Mouse (Mus musculus) B cell, adult 2 months (primary cell): Measurements from ENCODE around the gene Lancl1.

Experiments
- DNase-seq, 2 experiments: peaks; one replicate each; pipeline ENCODE4 v3.0.0; 2022

Gene Lancl1

DNA sequence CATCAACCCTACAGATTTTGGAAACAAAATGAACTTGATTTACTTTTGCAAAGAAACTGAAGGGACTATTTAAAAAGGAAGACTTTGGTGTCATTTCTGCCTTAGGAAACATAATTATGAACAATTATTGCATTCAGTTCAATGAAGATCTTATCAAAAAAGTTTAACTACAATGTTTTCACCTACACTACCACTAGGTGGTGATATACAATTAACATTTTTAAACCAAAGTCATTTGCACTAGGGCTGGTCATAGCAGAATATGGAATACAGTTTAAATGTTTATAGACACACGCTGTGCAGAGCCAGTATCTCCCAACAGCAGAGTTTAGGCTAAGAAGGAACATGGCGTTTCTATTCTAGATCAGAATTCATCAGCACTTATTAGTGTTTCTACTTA, 24.5 kb downstream of the Lancl1 start:
- no peak for DNase-seq

DNA sequence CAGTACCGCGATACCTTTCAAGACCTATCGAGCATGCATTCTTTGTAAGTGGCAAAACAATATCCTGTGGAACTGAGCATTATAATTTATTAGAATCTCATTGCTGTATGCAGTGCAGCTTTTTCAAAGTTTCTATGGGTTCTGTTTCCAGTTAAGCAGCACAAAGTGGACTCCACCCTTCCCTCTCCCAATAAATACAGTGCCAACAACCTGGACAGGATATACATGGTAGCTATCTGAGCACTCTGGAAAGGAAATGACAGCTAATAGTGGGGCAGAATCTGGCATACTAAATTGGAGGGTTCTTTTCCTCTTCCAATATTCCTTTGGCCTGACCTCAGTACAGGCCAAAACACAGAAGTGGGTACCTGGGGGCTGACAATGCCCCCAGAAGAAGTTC, 28.2 kb downstream of the Lancl1 start:
- no peak for DNase-seq

DNA sequence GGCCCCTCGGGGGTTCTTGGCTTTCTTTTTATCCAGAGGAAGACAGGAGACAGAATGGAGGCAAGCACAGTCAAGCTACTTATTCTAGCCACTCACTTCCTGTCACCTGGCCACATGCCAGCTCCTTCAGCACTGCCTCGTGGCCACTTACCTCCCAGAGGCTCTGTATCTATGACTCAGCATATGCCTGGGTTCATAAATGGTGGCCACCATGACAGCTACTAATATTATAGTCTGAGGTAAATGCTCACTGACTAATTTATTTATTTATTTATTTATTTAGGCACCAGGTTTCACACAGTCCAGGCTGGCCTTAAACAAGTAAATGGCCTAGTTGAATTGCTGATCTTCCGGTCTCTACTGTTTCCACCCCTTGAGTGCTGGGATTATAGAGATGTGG, 35.0 kb downstream of the Lancl1 start:
- no peak for DNase-seq

DNA sequence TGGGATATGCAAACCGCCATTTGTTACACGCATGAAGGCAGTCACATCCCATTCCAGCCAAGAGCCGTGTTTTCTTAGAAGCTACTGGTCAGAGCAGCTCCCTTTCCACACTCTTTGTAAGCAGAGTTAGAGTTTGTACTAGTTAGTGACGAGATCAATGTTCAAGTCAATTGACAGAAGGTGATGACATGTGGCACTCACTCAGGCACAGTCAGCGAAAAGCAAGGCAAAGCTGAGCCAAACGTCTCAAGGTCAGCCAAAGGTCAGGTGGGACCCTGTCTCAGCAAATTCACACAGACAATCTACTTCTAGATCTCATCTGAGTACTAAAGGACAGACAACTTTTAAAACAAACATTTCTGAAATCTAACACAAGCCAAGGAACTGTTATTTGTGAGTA, 36.4 kb downstream of the Lancl1 start:
- no peak for DNase-seq

DNA sequence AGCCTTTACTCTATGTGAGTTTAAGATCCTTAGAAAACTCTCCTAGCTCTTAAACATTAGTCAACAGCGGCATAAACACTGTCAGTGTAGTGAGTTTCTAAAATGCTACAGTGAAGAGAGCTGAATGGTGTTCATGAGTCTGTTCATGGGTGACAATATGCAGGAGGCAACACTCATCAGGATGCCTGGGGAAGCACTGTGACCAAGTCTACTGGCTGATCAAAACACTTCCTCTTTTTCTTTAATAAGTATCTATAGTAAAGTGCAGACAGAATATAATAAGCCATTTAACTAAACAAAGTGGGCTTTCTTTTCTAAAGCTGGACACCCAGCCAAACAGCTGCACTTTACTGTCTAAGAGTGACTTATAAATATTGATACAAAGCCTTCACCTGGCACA, 37.3 kb downstream of the Lancl1 start:
- no peak for DNase-seq

DNA sequence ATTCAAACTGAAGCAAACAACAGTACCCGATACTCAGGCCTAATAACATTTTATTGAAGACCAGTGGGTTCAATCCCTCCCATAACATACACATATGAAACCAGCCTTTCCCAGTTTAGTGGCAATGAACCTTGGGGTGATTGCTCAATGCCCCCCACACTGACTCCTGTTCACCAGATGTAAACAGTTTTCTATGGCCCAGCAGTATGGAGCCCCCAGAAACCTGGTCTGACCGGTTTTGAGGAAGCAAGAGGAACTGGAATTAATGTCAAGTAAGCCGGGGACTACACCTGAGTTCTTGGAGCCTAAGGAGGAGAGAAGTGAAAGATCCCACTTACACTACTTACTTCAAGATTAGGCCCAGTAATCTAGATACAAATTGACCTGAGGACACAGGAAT, 38.2 kb downstream of the Lancl1 start:
- no peak for DNase-seq

DNA sequence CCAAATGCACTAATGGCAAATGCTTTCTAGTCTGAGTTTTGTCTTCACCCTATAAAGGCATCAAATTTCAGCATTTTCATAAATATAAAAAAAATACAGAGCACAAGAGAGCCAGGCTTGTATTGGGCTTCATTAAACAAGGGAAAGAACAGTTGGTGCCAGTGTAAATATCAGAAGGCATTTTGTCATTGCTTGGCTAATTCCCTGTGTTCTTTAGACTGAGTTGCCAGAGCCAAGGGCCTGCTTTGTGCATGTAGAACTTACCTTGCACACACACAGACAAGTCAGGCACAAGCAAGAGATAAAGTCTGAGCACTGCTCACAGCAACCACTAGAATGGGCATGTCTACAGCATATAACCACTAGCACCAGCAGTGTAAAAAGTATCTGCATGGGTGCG, 40.1 kb downstream of the Lancl1 start:
- DNase-seq, result no peak

DNA sequence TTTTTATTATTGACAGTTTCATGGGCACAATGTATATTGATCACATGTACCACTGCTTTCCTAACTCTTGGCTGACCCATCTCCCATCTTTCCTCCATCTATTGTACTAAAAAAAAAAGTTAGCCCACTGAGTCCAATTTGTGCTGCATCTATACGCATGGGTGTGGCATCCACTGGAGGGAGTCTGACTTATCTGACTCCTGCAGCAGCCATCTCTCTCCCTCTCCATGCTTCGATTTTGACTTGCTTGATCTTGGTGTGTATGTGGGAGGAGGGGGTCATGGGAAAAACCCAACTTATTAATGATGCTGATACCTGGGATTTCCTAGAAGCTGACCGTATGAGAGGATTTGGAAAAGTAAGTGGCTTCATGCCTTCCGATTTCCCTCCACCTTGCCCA, 40.5 kb downstream of the Lancl1 start:
- no peak for DNase-seq

DNA sequence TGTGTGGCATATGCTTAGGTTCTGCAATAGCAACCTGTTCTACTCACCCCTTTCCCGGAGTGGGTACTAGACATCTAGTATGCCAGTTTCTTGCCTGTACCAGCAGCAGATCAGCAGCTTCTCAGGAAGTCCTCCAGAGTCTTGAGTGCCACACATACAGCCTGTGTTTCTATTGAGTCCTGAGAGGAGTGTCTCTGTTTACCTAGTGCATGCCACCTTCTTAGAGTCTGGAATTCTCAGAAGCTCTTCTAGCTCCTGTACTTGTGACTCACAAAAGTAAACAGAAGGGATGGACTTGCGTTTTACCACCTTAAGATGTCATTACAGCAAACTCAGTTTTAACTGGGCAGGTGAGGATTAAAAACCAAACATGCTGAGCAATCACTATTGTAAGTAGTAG, 41.9 kb downstream of the Lancl1 start:
- no peak for DNase-seq

DNA sequence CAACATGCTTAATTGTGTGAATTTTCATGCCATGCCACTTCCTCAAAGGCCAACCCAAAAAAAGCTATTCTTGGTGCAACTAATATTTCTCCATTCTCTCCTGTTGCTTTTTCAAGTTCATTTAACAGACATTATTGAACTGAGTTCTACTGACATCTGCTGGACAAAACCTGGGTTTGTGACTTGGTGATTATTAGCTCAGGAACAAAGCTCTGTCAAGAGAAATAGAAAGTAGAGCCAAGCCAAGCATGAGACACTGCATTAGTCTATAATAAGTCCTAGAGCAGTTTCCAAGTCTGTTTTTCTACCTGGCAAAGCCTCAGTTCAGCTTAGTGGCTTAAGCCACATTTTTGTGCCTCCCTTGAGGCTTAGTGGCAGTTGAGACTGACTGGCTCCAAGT, 45.9 kb downstream of the Lancl1 start:
- DNase-seq, result peak in 1 of 2 experiments; percentile 10

DNA sequence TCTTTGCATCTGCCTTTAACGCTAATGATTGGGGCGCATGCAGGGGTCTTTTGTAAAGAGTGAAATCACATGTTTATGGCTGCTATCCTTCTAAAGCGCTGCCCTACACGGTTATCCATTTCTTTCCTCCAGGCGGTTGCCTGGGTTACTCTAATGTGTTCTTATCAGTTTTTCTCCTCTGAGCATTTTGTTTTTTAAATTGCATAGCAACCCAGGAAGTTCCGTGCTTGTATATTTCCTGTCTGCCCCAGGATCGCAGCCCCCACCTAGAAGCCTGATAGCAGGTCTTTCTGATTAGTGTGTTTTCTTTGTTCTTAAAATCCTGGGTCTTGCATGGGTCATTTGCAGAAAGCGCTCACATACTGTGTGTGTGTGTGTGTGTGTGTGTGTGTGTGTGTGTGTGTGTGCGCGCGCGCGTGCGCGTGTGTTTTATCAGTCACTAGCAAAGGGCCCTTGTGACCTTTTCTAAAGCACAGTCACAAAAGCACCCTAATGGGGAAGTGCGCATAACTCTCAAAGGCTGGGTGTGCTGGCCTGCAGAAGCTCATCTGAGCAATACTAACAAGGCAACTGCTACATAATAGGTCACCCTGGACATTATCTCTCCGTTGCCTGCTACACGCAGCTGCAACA, 51.0 kb downstream of the Lancl1 start:
- DNase-seq, result peak; percentile 10 to 16

DNA sequence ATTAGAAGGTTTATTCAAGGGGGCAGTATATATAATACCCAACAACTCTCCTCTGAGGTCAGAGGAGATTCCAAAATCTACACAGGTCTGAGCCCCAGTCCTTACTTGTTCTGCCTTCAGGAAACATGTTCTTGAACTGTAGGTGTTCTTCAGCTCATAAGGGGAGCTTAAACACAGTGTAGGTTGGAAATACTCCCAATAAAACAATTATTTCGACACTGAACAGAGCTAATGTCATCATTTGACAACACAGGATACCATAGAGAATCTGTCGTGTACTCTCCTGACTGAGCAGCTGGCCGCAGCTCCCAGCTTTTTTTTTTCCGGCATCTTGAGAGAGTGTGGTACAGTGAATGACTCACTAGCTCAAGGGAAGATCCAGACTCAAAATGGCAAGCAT, 52.8 kb downstream of the Lancl1 start:
- no peak for DNase-seq

DNA sequence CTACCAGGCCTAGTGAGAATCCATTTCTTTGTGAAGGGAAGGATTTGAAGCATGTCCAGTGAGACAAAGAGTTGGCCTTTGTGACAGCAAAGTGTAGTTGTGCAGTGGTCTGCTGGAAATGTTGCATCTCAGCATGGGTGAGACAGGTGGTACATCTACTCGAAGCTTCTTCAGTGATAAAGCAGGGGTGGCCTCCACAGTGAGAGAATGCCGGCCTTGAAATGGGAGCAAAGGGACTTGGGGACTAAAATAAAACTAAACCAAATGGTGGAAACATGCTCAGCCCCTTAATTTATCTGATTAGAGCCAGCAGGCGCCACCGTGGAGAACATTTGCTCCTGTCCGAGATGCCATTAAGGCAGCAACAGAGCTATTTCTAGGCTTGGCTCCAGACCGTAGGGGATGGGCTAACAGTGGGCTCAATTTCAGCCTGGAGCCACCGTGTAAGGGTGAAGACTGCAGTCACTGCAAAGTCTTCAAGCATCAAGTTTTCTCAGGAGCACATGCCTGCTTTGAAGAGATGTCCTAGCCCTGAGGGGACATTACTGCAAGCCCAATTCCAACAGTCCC, 53.5 kb downstream of the Lancl1 start:
- DNase-seq, result no peak

DNA sequence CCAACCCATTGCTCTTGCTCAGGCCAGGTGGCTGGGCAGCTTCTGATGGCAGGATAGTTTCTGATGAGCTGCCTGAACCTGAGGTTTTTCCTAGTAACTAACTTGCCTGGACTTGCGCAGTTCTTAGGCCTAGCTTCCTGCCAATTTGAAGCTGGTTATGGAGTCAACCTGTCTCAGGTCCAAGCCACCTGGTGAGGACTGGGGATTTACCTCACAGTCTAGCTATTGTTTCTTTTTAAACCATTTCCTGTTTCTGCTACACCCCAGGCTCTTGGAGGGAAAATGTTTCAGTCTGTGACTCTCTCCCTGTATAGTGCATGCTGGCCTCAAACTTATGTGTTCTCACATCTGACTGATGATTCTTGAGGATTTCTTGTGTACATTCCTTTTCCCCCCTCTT, 58.5 kb downstream of the Lancl1 start:
- DNase-seq, result no peak

DNA sequence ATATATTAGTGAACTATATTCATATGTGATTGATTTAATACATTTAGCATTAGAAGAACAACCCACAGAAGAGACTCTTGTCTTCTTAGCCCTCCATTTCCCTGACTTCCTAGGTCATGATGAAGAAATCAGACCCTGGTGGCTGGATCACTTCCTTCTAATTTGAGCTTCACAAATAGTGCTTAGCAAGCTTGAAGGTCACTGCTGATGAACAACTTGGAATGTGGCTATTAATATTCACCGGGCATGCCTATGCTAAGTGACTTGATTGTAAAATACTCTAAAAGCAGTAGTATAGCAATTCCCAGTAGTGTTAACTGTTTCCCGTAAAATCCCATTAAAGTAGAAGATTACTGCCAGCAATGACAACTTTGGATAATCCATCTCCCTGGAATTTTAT, 63.2 kb downstream of the Lancl1 start:
- DNase-seq, result no peak

DNA sequence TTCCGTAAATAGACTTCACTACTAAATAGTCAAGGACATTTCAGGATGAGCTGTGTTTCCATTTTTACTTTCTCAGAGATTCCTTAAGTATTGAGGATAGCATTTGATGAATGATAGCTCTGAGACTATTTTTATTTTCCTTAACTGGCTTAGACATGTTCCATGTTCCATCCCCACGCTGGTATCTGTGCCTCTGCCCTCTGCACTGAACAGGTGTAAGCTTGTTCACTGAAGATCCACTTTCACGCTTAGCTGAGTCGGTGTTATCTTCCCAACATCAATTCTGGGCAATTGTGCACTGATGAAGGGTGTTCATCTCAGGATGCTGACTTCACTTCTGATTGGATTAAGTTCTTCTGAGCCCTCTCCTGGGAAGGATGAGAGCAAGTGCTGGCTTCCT, 73.8 kb downstream of the Lancl1 start:
- DNase-seq, result no peak

DNA sequence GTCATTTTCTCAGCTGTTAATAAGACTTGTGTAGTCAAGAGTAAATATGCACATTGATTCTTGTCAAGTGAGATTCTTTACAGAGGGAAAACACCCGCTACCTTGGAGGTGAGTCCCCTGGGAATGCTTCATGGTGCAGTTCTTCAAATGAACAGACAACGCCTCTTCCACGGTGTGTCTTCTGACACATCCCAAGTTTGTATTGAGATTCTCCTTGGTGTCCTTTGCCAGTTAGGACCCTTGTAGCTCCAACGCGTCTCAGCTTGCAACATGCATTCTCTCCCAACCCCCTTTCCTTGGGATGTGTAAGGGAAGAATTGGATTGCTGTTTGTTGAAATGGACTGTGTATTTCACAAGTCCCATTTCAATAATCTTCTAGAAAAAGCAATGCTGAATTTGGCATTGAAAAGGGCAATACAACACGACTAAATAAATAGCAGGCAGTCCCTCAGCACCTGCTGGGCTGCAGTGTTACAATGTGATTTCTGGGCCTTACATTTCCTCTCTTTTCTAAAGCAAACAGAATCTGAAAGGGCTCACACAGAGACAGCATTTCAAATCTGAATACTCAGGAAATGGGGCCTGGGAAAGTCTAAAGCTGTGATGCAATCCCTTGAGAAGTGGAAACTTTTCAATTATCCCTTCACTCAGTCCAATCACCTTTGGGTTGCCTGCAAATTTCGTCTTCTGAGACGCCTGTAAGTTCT, 78.0 kb downstream of the Lancl1 start:
- no peak for DNase-seq

DNA sequence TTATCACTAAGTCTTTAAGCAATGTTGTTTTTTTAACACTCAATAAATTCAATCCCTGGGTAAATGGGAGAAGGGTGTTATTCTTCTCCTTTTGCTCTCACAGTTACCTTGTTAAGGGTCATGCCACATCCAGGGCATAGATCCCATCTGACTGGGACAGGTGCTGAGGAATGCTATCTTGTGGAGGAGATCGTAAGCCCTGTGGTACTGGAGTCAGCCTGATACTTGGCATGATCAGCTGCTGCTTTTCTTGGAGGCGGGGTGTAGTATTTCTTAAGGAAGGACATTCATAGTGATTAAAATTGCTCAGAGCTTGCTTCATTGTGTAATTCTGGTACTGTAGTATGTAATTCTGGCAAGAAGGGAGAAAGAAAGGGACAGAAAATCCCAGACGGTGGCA, 81.3 kb downstream of the Lancl1 start:
- no peak for DNase-seq

DNA sequence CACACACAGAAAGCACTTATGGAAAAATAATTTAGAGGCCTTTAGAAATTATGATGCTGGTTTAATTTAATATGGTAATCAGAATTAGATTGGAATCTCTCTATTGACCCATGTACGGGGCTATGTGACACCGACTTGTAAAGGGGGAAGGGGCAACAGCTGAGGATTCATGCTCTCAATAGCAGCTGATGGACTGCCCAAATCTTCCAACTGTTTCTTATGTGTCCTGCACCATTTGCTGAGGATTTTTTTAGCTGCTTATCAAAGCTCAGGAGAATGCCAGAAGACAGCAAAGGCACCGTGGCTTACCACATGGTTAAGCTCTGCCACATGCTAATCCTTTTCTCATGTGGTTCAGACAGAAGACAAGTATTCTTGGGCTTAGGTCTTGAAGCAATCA, 87.6 kb downstream of the Lancl1 start:
- no peak for DNase-seq
